Mouse (Mus musculus): ENCODE data around the gene Defb35.
"Not testable (repeated sequence)": the region's sequence is repeated elsewhere in the genome, so short reads cannot be mapped to it uniquely, and the experiment has no call there.

Gene Defb35

GRCm38 (mm10) chr8:21938052-21938451, at the start of gene Defb35:
Gene Defb35 (plus strand): TSS chr8:21938352.
- not testable (repeated sequence) for DNase-seq

- not testable (repeated sequence) for DNase-seq
These were observed 31.9 kb upstream of the Defb35 start, which contains the start of gene Defb11 for GRCm38 (mm10) chr8:21906290-21906689. Gene Defb11 (minus strand): TSS chr8:21906412.

- DNase-seq = no peak
These were observed 26.2 kb upstream of the Defb35 start for GRCm38 (mm10) chr8:21911931-21912330.

- DNase-seq = no peak
These were observed 25.6 kb upstream of the Defb35 start for GRCm38 (mm10) chr8:21912554-21912953.

- no peak for DNase-seq
These were observed 22.5 kb upstream of the Defb35 start for GRCm38 (mm10) chr8:21915625-21916024.

- DNase-seq = not testable (repeated sequence)
These were observed 7.4 kb upstream of the Defb35 start for GRCm38 (mm10) chr8:21930754-21931153.

GRCm38 (mm10) chr8:21932610-21933009, 5.5 kb upstream of the Defb35 start, which contains the start of gene Defb15:
Gene Defb15 (minus strand): TSS chr8:21932710.
- DNase-seq = no peak

GRCm38 (mm10) chr8:21946462-21946861, 8.3 kb downstream of the Defb35 start, which contains the start of gene Defb13:
Gene Defb13 (plus strand): TSS chr8:21946762.
- no peak for DNase-seq

GRCm38 (mm10) chr8:21947311-21948017, 9.3 kb downstream of the Defb35 start:
- no peak for DNase-seq

GRCm38 (mm10) chr8:21955321-21955720, 17.2 kb downstream of the Defb35 start:
- peak; percentile 26 for DNase-seq

GRCm38 (mm10) chr8:21956336-21956735, 18.2 kb downstream of the Defb35 start:
- no peak for DNase-seq

GRCm38 (mm10) chr8:21958414-21958813, 20.3 kb downstream of the Defb35 start, which contains the start of gene Fam90a1a:
Gene Fam90a1a (plus strand): TSS chr8:21958714.
- DNase-seq = no peak

GRCm38 (mm10) chr8:21966646-21967045, 28.5 kb downstream of the Defb35 start:
- no peak for DNase-seq

- no peak for DNase-seq
These were observed 31.3 kb downstream of the Defb35 start, which contains the start of gene Ccdc70 for GRCm38 (mm10) chr8:21969475-21969874. Gene Ccdc70 (plus strand): TSS chr8:21969775.

GRCm38 (mm10) chr8:21978193-21978592, 40.0 kb downstream of the Defb35 start:
- DNase-seq = no peak

- no peak for DNase-seq
These were observed 43.6 kb downstream of the Defb35 start for GRCm38 (mm10) chr8:21981664-21982337.

All from lung, postnatal 10 days (tissue).